In genomic region chr1:89457126-89458031, GRCm38 (mm10) we compare ENCODE assay signal across 8 mouse cellular contexts. TPM values are rescaled to one million over a fixed set of nuclear protein-coding genes. Genes with fewer than 3 reads are reported as not detected.
DNase-seq lines count a peak whose midpoint lies in the region; ATAC-seq and TF ChIP-seq lines count a peak whose summit lies in the region.

No protein-coding gene starts in this region.

- H3K9ac ChIP-seq in ES-E14 (ENCODE audit: insufficient read depth, low read depth, low read length, poor library complexity, severe bottlenecking), result no peak overlapping the region
- no peak overlapping the region for H3K9ac ChIP-seq in forebrain, postnatal 0 days
- no peak overlapping the region for H3K9ac ChIP-seq in limb, embryonic 15.5 days

- 76% methylated on average over 17 of the region's 17 CpGs for WGBS in forebrain, postnatal 0 days
- WGBS in limb, embryonic 15.5 days, result 64% methylated on average over 17 of the region's 17 CpGs

- H3K9me3 ChIP-seq in ES-E14 (ENCODE audit: control insufficient read depth, insufficient read depth, low read depth, low read length), result no peaks in the 10 kb centered on the region
- no peaks in the 10 kb centered on the region for H3K9me3 ChIP-seq in forebrain, postnatal 0 days (ENCODE audit: low read length)
- H3K9me3 ChIP-seq in limb, embryonic 15.5 days, result no peaks in the 10 kb centered on the region

- H3K4me1 ChIP-seq in ES-E14 (ENCODE audit: control insufficient read depth in 2 of 2, insufficient read depth in 2 of 2, low read length in 2 of 2, poor library complexity in 1 of 2), result peaks cover 0 to 16% of the 10 kb centered on the region in 2 experiments; a peak in 1 of 4 replicates
- peaks cover 4% of the 10 kb centered on the region; the same call in 1 of the 2 replicates for H3K4me1 ChIP-seq in forebrain, postnatal 0 days (ENCODE audit: insufficient read depth)
- H3K4me1 ChIP-seq in limb, embryonic 15.5 days, result peaks cover 33% of the 10 kb centered on the region

- TF ChIP-seq CTCF in forebrain, postnatal 0 days (IDR thresholded peaks at IDR 0.05; ENCODE audit: low read depth), result no peak

- H3K27me3 ChIP-seq in forebrain, postnatal 0 days (ENCODE audit: insufficient read depth, low read length), result no peaks in the 10 kb centered on the region
- no peaks in the 10 kb centered on the region for H3K27me3 ChIP-seq in limb, embryonic 15.5 days

- no peak overlapping the region for H3K4me3 ChIP-seq in ES-E14 (ENCODE audit: insufficient read depth in 1 of 2, low read depth in 1 of 2, low read length in 2 of 2, poor library complexity in 1 of 2, severe bottlenecking in 1 of 2)
- no peak overlapping the region for H3K4me3 ChIP-seq in forebrain, postnatal 0 days (ENCODE audit: low read depth, low read length)
- H3K4me3 ChIP-seq in limb, embryonic 15.5 days, result peak overlapping the region; percentile 0; the same call in 1 of the 2 replicates

- DNase-seq in embryo, embryonic 10 days (ENCODE audit: low spot score), result peak; percentile 69
- DNase-seq in embryo, embryonic 11 days, result no peak
- DNase-seq in ES-E14 (ENCODE audit: low read depth, low spot score), result no peak
- no peak for DNase-seq in forebrain, postnatal 0 days
- no peak for DNase-seq in left cerebral cortex, adult 9 months (ENCODE audit: low spot score in 2 of 2)
- no peak for DNase-seq in right cerebral cortex, postnatal 14 days
- DNase-seq in urinary bladder, postnatal 10 days (ENCODE audit: low spot score), result no peak

- in situ Hi-C loops in ES-E14 (cut with MboI; ENCODE audit: low sequenced_read_pairs in 2 of 2, unreplicated experiment in 2 of 2), result no loop called here

- H3K27ac ChIP-seq in ES-E14 (ENCODE audit: insufficient read depth, low read depth, low read length, poor library complexity, severe bottlenecking), result no peak overlapping the region
- no peak overlapping the region for H3K27ac ChIP-seq in forebrain, postnatal 0 days (ENCODE audit: low read depth, low read length)
- no peak overlapping the region for H3K27ac ChIP-seq in limb, embryonic 15.5 days

- peaks cover 2% of the 10 kb centered on the region; the same call in 1 of the 2 replicates for H3K36me3 ChIP-seq in ES-E14 (ENCODE audit: control insufficient read depth, insufficient read depth, low read length, poor library complexity, severe bottlenecking)
- H3K36me3 ChIP-seq in forebrain, postnatal 0 days (ENCODE audit: insufficient read depth), result no peaks in the 10 kb centered on the region
- H3K36me3 ChIP-seq in limb, embryonic 15.5 days, result no peaks in the 10 kb centered on the region

- peak overlapping the region; percentile 94 for H3K4me2 ChIP-seq in forebrain, postnatal 0 days (ENCODE audit: low read depth)
- peak overlapping the region; percentile 89; the same call in 1 of the 2 replicates for H3K4me2 ChIP-seq in limb, embryonic 15.5 days

- ATAC-seq in forebrain, postnatal 0 days, result no peak
- ATAC-seq in limb, embryonic 15.5 days (ENCODE audit: insufficient number of reproducible peaks, low FRiP score, low TSS enrichment, low read depth), result no peak

TF ChIP-seq in ES-E14, 5 proteins besides CTCF, POLR2A, EP300 and RAD21:
- TF ChIP-seq MAFK (IDR thresholded peaks at IDR 0.05; ENCODE audit: insufficient read depth, low read depth, low read length) (no peak), ZNF384 (IDR thresholded peaks at IDR 0.05; ENCODE audit: low read depth, low read length) (peak; percentile 66; the same call in 1 of the 2 replicates)

RNA-seq across cellular contexts. Expression of gene Agap1, which starts 2.8 kb away (rescaled TPM):
- 19.8 and 28.2 TPM in 2 replicates for total RNA-seq in ES-E14 (2012; rRNA removed)
- total RNA-seq in forebrain, postnatal 0 days (2014; rRNA removed), result 108 and 123 TPM in 2 replicates
- polyA plus RNA-seq in forebrain, postnatal 0 days (2015; fragmentation: Nextera tagmentation; extraction: Ambion mirVana), result 23.2 and 40.1 TPM in 2 replicates
- 7.9 and 10.7 TPM in 2 replicates for polyA plus RNA-seq in limb, embryonic 15.5 days (2015; fragmentation: Nextera tagmentation; extraction: Ambion mirVana)
